Mouse (Mus musculus) liver, embryonic 12.5 days (tissue): ENCODE results near the gene Sh3gl2. TPM values are rescaled to one million over a fixed set of nuclear protein-coding genes. Genes with fewer than 3 reads are reported as not detected.

Experiments used
- ATAC-seq: fragments of 200-750 bp; cut with Nextera tagmentation; 2 replicates; pipeline ENCODE4 v1.8.0; 2017; ENCODE audit warnings: moderate number of reproducible peaks, mild to moderate bottlenecking, moderate library complexity
- H3K27ac ChIP-seq: fragments of 300-500 bp; sonication (generic); 2 replicates; pipeline ENCODE4 v1.5.1; 2016; ENCODE audit warnings: mild to moderate bottlenecking
- H3K27me3 ChIP-seq: fragments of 300-500 bp; sonication (generic); replicated peaks from 2 replicates; pipeline ENCODE4 v1.6.1; 2016; ENCODE audit warnings: mild to moderate bottlenecking, moderate library complexity
- H3K36me3 ChIP-seq: fragments of 300-500 bp; sonication (generic); 2 replicates; pipeline ENCODE4 v1.6.1; 2016; ENCODE audit warnings: mild to moderate bottlenecking, moderate library complexity
- H3K4me1 ChIP-seq: fragments of 300-500 bp; sonication (generic); 2 replicates; pipeline ENCODE4 v1.6.1; 2016
- H3K4me2 ChIP-seq: fragments of 300-500 bp; sonication (generic); 2 replicates; pipeline ENCODE4 v1.6.1; 2016; ENCODE audit warnings: mild to moderate bottlenecking, moderate library complexity
- H3K4me3 ChIP-seq: fragments of 300-500 bp; sonication (generic); 2 replicates; pipeline ENCODE4 v1.5.1; 2016; ENCODE audit warnings: mild to moderate bottlenecking, moderate library complexity
- H3K9ac ChIP-seq: fragments of 300-500 bp; sonication (generic); 2 replicates; pipeline ENCODE4 v1.6.1; 2016; ENCODE audit warnings: mild to moderate bottlenecking, moderate library complexity
- H3K9me3 ChIP-seq: fragments of 300-500 bp; sonication (generic); replicated peaks from 2 replicates; pipeline ENCODE4 v1.6.1; 2016; ENCODE audit warnings: mild to moderate bottlenecking, moderate library complexity
- WGBS: fragments of 180-500 bp; shearing (Covaris S2); methylation state at CpG from one replicate; pipeline ENCODE4 v1.1.7; 2016; ENCODE audit not compliant: insufficient replicate concordance; 5-methylcytosine and 5-hydroxymethylcytosine counted together
- polyA plus RNA-seq: library from polyadenylated mRNA; unstranded; fragments of >200 nt; fragmentation: Nextera tagmentation; extraction: Ambion mirVana; gene quantifications from 2 replicates; pipeline ENCODE4 v1.2.1, GENCODE M21; 2016

Gene Sh3gl2
- polyA plus RNA-seq, 1 experiment from 2014 or later, result 0.17 TPM

DNA sequence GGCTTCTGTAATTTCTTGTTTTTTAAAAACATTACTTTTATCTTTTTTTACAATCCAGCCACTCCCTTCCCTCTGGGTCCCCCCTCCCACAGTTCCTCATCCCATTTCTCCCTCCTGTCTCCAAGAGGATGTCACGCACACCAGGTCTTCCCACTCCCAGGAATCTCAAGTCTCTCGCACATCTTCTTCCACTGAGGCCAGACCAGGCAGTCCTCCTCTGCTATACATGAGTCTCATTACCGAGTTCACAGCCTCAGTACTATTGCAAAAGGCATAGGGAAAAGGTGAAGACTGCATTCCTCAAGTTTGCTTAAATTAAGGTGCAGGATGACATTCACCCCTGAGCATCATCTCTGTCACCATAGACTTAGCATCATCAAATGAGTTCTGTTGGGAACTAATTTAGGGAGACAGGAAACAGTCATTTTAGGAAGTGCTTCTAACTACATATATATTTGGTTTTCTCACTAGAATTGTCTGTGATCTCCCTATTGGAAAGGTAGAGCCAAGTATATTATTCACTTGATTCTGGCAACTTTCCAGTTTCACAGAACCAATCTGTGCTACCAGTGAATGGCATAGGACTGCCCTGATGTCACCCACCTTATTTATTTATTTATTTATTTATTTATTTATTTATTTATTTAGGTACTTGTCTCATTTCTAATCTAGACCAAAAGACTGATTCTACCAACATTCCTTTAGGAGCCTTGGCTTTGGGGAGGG is 1.9 kb downstream of the Sh3gl2 start:
- no peak overlapping the region for H3K4me2 ChIP-seq
- peaks cover 48% of the 10 kb centered on the region for H3K27me3 ChIP-seq
- no peak for ATAC-seq
- H3K4me3 ChIP-seq, result no peak overlapping the region
- no peaks in the 10 kb centered on the region for H3K9me3 ChIP-seq
- H3K27ac ChIP-seq, result no peak overlapping the region
- no peak overlapping the region for H3K9ac ChIP-seq
- H3K4me1 ChIP-seq, result no peaks in the 10 kb centered on the region
- WGBS, result 40% methylated on average over 3 of the region's 3 CpGs
- H3K36me3 ChIP-seq, result no peaks in the 10 kb centered on the region

- Histone ChIP-seq H3K9me3 (no peaks in the 10 kb centered on the region), H3K9ac (no peak overlapping the region), H3K4me2 (no peak overlapping the region), H3K27me3 (peaks cover 45% of the 10 kb centered on the region), H3K27ac (no peak overlapping the region), H3K36me3 (no peaks in the 10 kb centered on the region), H3K4me3 (no peak overlapping the region), H3K4me1 (no peaks in the 10 kb centered on the region)
- ATAC-seq, result no peak
- WGBS, result 80% methylated on average over 9 of the region's 9 CpGs
Measured at GRCm38 (mm10) chr4:85207515-85207914, 2.6 kb downstream of the Sh3gl2 start.

- Histone ChIP-seq H3K4me2 (no peak overlapping the region), H3K4me3 (no peak overlapping the region), H3K27ac (no peak overlapping the region), H3K36me3 (no peaks in the 10 kb centered on the region), H3K27me3 (peaks cover 36% of the 10 kb centered on the region), H3K4me1 (no peaks in the 10 kb centered on the region), H3K9ac (no peak overlapping the region), H3K9me3 (no peaks in the 10 kb centered on the region)
- 41% methylated on average over 1 of the region's 1 CpGs for WGBS
- ATAC-seq, result no peak
Measured at GRCm38 (mm10) chr4:85208531-85208930, 3.6 kb downstream of the Sh3gl2 start.

DNA sequence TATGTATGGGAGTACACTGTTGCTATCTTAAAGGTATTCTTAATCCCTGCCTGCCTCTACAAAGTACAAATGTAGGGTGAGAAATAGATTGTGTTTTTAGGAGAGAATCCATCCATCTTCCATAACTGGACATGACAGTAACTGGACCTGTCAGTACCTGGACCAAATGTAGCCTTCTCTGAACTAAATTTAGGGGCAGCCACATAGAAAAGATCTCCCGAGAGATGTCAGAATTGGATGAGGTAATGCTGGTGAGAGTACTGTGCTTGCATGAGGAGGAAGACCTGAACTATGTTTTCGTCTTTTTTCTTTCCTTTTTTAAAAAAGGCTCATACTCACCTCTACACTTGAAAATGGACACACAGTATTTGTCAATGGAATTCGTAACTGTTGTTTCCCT is 6.0 kb downstream of the Sh3gl2 start:
- H3K36me3 ChIP-seq, result no peaks in the 10 kb centered on the region
- H3K4me1 ChIP-seq, result no peaks in the 10 kb centered on the region
- no peak overlapping the region for H3K27ac ChIP-seq
- WGBS, result 60% methylated on average over 3 of the region's 3 CpGs
- no peak for ATAC-seq
- no peak overlapping the region for H3K4me3 ChIP-seq
- H3K27me3 ChIP-seq, result peaks cover 14% of the 10 kb centered on the region
- no peak overlapping the region for H3K9ac ChIP-seq
- no peaks in the 10 kb centered on the region for H3K9me3 ChIP-seq
- H3K4me2 ChIP-seq, result no peak overlapping the region

GRCm38 (mm10) chr4:85217003-85217402 is 12.1 kb downstream of the Sh3gl2 start:
- Histone ChIP-seq H3K9me3 (no peaks in the 10 kb centered on the region), H3K4me2 (no peak overlapping the region), H3K9ac (no peak overlapping the region), H3K27ac (no peak overlapping the region), H3K4me3 (no peak overlapping the region), H3K36me3 (no peaks in the 10 kb centered on the region), H3K4me1 (no peaks in the 10 kb centered on the region), H3K27me3 (no peaks in the 10 kb centered on the region)
- no peak for ATAC-seq
- WGBS, result 55% methylated on average over 4 of the region's 4 CpGs

DNA sequence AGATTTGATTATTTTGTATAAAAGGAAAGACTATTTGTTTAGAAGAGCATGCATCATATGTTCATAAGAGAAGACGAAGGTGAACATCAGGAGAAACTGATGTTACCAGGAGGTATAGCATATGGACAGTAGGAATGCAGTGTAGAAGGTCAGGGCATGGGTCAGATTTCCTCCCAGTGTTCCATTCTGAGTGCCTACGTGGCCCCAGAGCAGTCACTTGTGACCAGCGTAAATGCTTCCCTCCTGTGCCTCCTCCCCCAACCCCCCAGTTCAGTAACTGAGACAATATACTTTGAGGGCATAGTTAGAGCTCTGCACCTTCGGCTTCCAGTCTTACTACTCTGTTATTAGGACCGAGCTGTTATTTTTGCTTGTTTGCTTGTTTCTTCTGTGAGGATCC is 17.8 kb downstream of the Sh3gl2 start:
- H3K4me3 ChIP-seq, result no peak overlapping the region
- H3K4me2 ChIP-seq, result no peak overlapping the region
- no peaks in the 10 kb centered on the region for H3K27me3 ChIP-seq
- no peak for ATAC-seq
- 61% methylated on average over 5 of the region's 5 CpGs for WGBS
- no peak overlapping the region for H3K27ac ChIP-seq
- no peaks in the 10 kb centered on the region for H3K4me1 ChIP-seq
- no peaks in the 10 kb centered on the region for H3K36me3 ChIP-seq
- no peaks in the 10 kb centered on the region for H3K9me3 ChIP-seq
- H3K9ac ChIP-seq, result no peak overlapping the region

DNA sequence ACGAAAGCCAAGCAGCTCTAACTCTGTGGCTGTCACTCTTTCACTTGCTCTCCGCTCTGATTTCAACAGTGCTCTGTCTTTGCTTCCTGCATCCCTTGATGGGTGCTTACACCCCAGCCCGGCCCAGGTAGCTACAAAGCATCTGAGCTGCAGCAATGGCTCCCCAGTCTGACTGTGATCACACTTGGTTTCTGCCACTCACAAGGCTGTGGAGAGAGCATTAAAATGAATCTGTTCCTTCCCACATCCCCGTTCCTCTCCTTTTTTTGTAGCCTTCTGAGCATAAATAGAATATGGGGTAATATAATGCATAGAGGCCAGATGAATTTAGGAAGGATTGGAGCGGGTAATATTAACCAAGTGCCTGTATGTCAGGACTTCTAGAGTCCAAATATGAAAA is 21.8 kb downstream of the Sh3gl2 start:
- H3K4me2 ChIP-seq, result no peak overlapping the region
- no peak overlapping the region for H3K9ac ChIP-seq
- no peaks in the 10 kb centered on the region for H3K9me3 ChIP-seq
- 48% methylated on average over 5 of the region's 5 CpGs for WGBS
- H3K4me3 ChIP-seq, result no peak overlapping the region
- H3K27me3 ChIP-seq, result no peaks in the 10 kb centered on the region
- H3K4me1 ChIP-seq, result no peaks in the 10 kb centered on the region
- H3K36me3 ChIP-seq, result no peaks in the 10 kb centered on the region
- H3K27ac ChIP-seq, result no peak overlapping the region
- no peak for ATAC-seq

- Histone ChIP-seq H3K9me3 (no peaks in the 10 kb centered on the region), H3K4me2 (no peak overlapping the region), H3K27ac (no peak overlapping the region), H3K36me3 (no peaks in the 10 kb centered on the region), H3K4me3 (no peak overlapping the region), H3K4me1 (no peaks in the 10 kb centered on the region), H3K27me3 (no peaks in the 10 kb centered on the region), H3K9ac (no peak overlapping the region)
- ATAC-seq, result no peak
- WGBS, result 68% methylated on average over 9 of the region's 9 CpGs
Measured at GRCm38 (mm10) chr4:85227664-85228588, 23.0 kb downstream of the Sh3gl2 start.

GRCm38 (mm10) chr4:85228589-85228948 is 23.6 kb downstream of the Sh3gl2 start:
- no peaks in the 10 kb centered on the region for H3K4me1 ChIP-seq
- WGBS, result 69% methylated on average over 5 of the region's 5 CpGs
- no peaks in the 10 kb centered on the region for H3K27me3 ChIP-seq
- H3K4me2 ChIP-seq, result no peak overlapping the region
- H3K9me3 ChIP-seq, result no peaks in the 10 kb centered on the region
- no peak for ATAC-seq
- no peak overlapping the region for H3K27ac ChIP-seq
- H3K9ac ChIP-seq, result no peak overlapping the region
- H3K4me3 ChIP-seq, result no peak overlapping the region
- H3K36me3 ChIP-seq, result no peaks in the 10 kb centered on the region

GRCm38 (mm10) chr4:85232386-85233381 is 27.8 kb downstream of the Sh3gl2 start:
- Histone ChIP-seq H3K4me3 (no peak overlapping the region), H3K36me3 (no peaks in the 10 kb centered on the region), H3K4me2 (no peak overlapping the region), H3K27ac (no peak overlapping the region), H3K9ac (no peak overlapping the region), H3K4me1 (no peaks in the 10 kb centered on the region), H3K9me3 (no peaks in the 10 kb centered on the region), H3K27me3 (no peaks in the 10 kb centered on the region)
- no peak for ATAC-seq
- WGBS, result 62% methylated on average over 14 of the region's 14 CpGs

GRCm38 (mm10) chr4:85241675-85242074 is 36.7 kb downstream of the Sh3gl2 start:
- Histone ChIP-seq H3K4me1 (no peaks in the 10 kb centered on the region), H3K36me3 (no peaks in the 10 kb centered on the region), H3K27me3 (no peaks in the 10 kb centered on the region), H3K9me3 (no peaks in the 10 kb centered on the region), H3K27ac (no peak overlapping the region), H3K4me2 (no peak overlapping the region), H3K4me3 (no peak overlapping the region), H3K9ac (no peak overlapping the region)
- 71% methylated on average over 3 of the region's 3 CpGs for WGBS
- ATAC-seq, result no peak
